Mouse (Mus musculus) midbrain, embryonic 11.5 days (tissue): Measurements from ENCODE around the gene Qrsl1. TPM values are rescaled to one million over a fixed set of nuclear protein-coding genes. Genes with fewer than 3 reads are reported as not detected.

Experiments
- ATAC-seq: fragments of 200-750 bp; cut with Nextera tagmentation; 2 replicates; pipeline ENCODE4 v1.8.0; 2017; ENCODE audit warnings: moderate TSS enrichment, moderate library complexity; ENCODE audit not compliant: low FRiP score
- DNase-seq: peaks from one replicate; pipeline ENCODE4 v3.0.0; 2015; ENCODE audit warnings: low spot score; ENCODE audit errors: missing footprints
- H3K27ac ChIP-seq: fragments of 300-500 bp; sonication (generic); 2 replicates; pipeline ENCODE4 v1.5.1; 2014; ENCODE audit warnings: low read depth, low read length
- H3K27me3 ChIP-seq: fragments of 300-500 bp; sonication (generic); 2 replicates; pipeline ENCODE4 v1.6.1; 2014; ENCODE audit warnings: mild to moderate bottlenecking, low read length, moderate library complexity, mixed read lengths; ENCODE audit not compliant: control insufficient read depth, insufficient read depth
- H3K36me3 ChIP-seq: fragments of 300-500 bp; sonication (generic); 2 replicates; pipeline ENCODE4 v1.6.1; 2014; ENCODE audit warnings: mild to moderate bottlenecking, low read length, moderate library complexity, mixed read lengths; ENCODE audit not compliant: control insufficient read depth, insufficient read depth
- H3K4me1 ChIP-seq: fragments of 300-500 bp; sonication (generic); 2 replicates; pipeline ENCODE4 v1.6.1; 2014; ENCODE audit warnings: low read length; ENCODE audit not compliant: control insufficient read depth, insufficient read depth
- H3K4me2 ChIP-seq: fragments of 300-500 bp; sonication (generic); 2 replicates; pipeline ENCODE4 v1.6.1; 2014; ENCODE audit warnings: mild to moderate bottlenecking, moderate library complexity
- H3K4me3 ChIP-seq: fragments of 300-500 bp; sonication (generic); 2 replicates; pipeline ENCODE4 v1.5.1; 2014; ENCODE audit warnings: low read depth, low read length
- H3K9ac ChIP-seq: fragments of 300-500 bp; sonication (generic); 2 replicates; pipeline ENCODE4 v1.6.1; 2014; ENCODE audit warnings: low read length
- H3K9me3 ChIP-seq: fragments of 300-500 bp; sonication (generic); 2 replicates; pipeline ENCODE4 v1.6.1; 2016; ENCODE audit warnings: low read length; ENCODE audit not compliant: control insufficient read depth
- WGBS: fragments of 180-500 bp; shearing (Covaris S2); extraction: QIAGEN DNeasy Blood & Tissue Kit; methylation state at CpG from one replicate; pipeline ENCODE4 v1.1.7; 2014; 5-methylcytosine and 5-hydroxymethylcytosine counted together
- polyA plus RNA-seq: library from polyadenylated mRNA; unstranded; fragments of >200 nt; fragmentation: Nextera tagmentation; extraction: Ambion mirVana; gene quantifications from 2 replicates; pipeline ENCODE4 v1.2.1, GENCODE M21; 2014

The Qrsl1 gene
- polyA plus RNA-seq, 1 experiment from 2014 or later = 26.0 TPM

DNA sequence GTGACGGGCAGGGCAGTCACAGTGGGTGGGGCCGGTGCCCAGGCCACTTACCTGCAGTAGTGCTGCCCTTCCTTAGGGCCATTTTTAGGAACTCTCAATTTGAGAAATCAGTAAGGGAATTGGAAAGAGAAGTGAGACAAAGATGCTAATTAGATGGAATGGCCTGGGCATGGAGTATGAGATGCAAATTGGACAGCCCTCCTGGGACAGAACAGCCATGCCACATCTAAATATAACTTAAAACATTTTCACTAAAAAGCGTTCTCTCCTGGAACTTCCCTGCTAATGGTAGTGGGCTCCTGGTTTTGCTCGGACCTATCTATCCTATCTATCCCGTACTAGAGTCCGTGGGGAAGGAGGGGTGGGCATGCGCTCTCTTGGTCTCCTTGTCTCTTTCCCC is 3.3 kb downstream of the Qrsl1 start:
- no peak overlapping the region for H3K27ac ChIP-seq
- H3K27me3 ChIP-seq = no peaks in the 10 kb centered on the region
- H3K4me3 ChIP-seq = no peak overlapping the region
- no peak overlapping the region for H3K9ac ChIP-seq
- no peak for DNase-seq
- 96% methylated on average over 7 of the region's 7 CpGs for WGBS
- ATAC-seq = no peak
- H3K4me1 ChIP-seq = peaks cover 7% of the 10 kb centered on the region; the same call in 1 of the 2 replicates
- no peaks in the 10 kb centered on the region for H3K9me3 ChIP-seq
- 0 out of 2 replicates have a peak, but pooled peaks cover 2% of the 10 kb centered on the region for H3K36me3 ChIP-seq
- no peak overlapping the region for H3K4me2 ChIP-seq

DNA sequence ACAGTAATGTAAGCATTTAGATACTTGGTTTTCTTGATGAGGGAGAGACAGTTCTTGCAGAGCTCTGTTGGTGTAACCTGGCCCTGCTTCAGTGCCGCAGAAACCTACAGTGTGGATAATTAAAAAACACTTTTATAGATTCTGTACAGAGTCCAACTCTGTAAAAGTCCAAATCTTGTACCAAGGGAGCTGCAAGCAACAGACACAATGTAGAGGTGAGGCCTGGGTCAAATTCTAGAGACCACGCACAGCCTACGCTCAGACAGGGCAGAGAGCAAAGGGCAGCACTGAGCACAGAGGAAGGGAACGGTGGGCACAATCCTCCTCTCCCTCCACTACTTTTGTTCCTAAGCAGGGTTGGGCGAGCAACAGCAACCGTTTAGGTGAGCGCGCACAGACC is 5.5 kb downstream of the Qrsl1 start:
- no peak overlapping the region for H3K9ac ChIP-seq
- DNase-seq = no peak
- H3K9me3 ChIP-seq = no peaks in the 10 kb centered on the region
- no peaks in the 10 kb centered on the region for H3K4me1 ChIP-seq
- no peaks in the 10 kb centered on the region for H3K27me3 ChIP-seq
- H3K36me3 ChIP-seq = 0 out of 2 replicates have a peak, but pooled peaks cover 2% of the 10 kb centered on the region
- no peak overlapping the region for H3K4me3 ChIP-seq
- H3K27ac ChIP-seq = no peak overlapping the region
- H3K4me2 ChIP-seq = no peak overlapping the region
- no peak for ATAC-seq
- WGBS = 95% methylated on average over 8 of the region's 8 CpGs

DNA sequence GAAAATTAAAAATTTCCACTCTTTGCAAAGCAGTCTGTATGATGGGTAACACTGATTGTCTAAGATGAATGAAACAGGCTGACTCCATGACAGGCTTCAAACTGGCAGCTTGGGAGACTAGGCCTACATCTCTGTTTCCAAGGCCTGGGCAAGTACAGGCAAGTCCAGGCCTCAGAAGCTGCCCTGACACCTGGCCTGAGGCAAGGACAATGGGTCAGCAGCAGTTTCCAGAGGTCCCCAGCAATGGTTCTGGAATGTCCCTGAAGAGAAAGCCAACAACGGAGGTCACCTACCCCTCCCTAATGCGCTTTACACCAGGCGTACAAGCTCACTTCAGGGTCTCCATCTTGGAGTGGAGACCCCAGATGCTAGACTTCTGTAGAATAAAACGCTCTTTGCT is 8.6 kb downstream of the Qrsl1 start:
- Histone ChIP-seq H3K36me3 (0 out of 2 replicates have a peak, but pooled peaks cover 2% of the 10 kb centered on the region), H3K9ac (no peak overlapping the region), H3K27me3 (no peaks in the 10 kb centered on the region), H3K27ac (no peak overlapping the region), H3K9me3 (no peaks in the 10 kb centered on the region), H3K4me1 (no peaks in the 10 kb centered on the region), H3K4me3 (no peak overlapping the region), H3K4me2 (no peak overlapping the region)
- WGBS = 95% methylated on average over 4 of the region's 4 CpGs
- no peak for ATAC-seq
- no peak for DNase-seq

DNA sequence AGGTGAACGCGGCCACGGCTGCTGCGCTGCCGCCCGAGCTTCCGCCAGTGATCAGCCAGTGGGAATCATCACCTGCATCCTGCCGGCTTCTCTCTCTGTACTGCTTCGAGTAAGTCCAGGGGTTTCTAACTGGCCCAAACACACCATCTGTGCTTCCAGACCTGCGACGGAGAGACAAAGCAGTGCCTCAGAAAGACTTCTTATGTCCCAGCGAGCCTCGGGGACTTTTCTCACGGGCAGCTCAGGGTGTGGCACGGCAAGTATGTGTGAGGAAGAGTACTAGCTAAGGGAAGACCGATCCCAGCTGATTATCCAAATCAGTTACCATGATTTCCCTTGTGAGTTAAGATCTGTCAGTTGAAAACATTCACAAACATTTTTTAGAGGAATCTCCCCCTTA is 12.6 kb downstream of the Qrsl1 start:
- Histone ChIP-seq H3K4me1 (no peaks in the 10 kb centered on the region), H3K4me2 (no peak overlapping the region), H3K4me3 (no peak overlapping the region), H3K9ac (no peak overlapping the region), H3K9me3 (no peaks in the 10 kb centered on the region), H3K27me3 (no peaks in the 10 kb centered on the region), H3K36me3 (peaks cover 5% of the 10 kb centered on the region; the same call in 1 of the 2 replicates), H3K27ac (no peak overlapping the region)
- DNase-seq (no peak), ATAC-seq (no peak)
- WGBS = 93% methylated on average over 16 of the region's 16 CpGs

DNA sequence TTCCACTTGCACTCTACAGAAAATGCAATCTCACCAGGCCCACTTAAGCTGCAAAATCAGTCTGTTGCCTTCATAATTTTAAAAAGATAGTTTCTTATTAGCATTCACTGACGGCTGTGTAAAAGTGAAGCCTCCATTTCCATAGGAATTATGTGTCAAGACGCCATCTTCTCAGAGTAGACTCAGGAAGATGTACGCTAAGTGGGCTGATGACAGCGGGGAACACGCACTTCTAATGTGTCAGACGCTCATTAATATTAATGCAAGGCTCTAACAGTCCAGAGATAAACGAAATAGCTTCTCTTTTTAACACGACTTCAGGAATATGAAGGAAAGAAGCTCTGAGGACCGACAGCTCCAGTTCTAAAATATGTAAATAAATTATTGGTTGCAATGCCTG is 13.9 kb downstream of the Qrsl1 start:
- 86% methylated on average over 9 of the region's 9 CpGs for WGBS
- H3K36me3 ChIP-seq = peaks cover 3% of the 10 kb centered on the region; the same call in 1 of the 2 replicates
- no peak overlapping the region for H3K27ac ChIP-seq
- DNase-seq (no peak), ATAC-seq (no peak)
- no peaks in the 10 kb centered on the region for H3K9me3 ChIP-seq
- H3K9ac ChIP-seq = no peak overlapping the region
- H3K4me2 ChIP-seq = no peak overlapping the region
- no peak overlapping the region for H3K4me3 ChIP-seq
- H3K4me1 ChIP-seq = no peaks in the 10 kb centered on the region
- H3K27me3 ChIP-seq = no peaks in the 10 kb centered on the region

DNA sequence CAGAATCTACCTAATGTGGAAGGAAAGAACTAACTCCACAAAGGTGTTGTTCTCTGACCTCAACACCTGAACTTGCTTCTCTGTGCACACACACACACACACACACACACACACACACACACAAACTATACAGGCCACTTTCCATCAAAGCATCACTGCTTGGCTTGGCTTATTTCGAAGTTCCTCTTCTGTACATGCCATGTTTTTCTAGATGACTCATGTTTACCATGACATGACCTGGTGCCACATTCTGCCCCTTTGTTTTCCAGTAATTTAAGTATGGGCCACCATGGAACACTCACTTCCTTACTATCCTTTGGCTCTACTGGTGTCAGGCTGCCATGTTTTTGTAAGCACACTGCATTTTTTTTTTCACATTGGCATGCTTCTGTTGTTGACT is 30.1 kb downstream of the Qrsl1 start:
- DNase-seq = no peak
- no peak overlapping the region for H3K4me2 ChIP-seq

DNA sequence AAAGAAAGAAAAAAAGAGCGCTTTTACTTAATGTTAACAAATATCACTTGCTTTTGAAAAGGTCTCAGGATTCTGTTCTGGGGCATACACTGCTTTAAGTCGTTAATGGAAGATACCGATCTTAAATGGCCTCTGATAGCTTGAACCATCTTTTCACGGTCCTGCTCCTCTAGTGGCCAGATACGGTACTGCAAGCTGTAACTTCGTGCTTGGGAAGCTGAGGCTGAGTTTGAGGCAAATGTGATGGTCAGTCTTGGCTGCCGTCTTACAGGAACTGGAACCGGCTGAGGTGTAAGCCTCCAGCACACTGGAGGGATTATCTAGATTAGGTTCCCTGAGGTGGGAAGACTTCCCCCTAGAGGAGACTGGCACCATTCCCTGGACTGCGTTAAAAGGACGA is 30.8 kb downstream of the Qrsl1 start:
- H3K4me3 ChIP-seq = no peak overlapping the region
- 70% methylated on average over 10 of the region's 10 CpGs for WGBS

More for the DNA sequence above, 30.1 kb downstream of the Qrsl1 start:
- H3K36me3 ChIP-seq = peaks cover 2% of the 10 kb centered on the region; the same call in 1 of the 2 replicates
- no peak overlapping the region for H3K9ac ChIP-seq
- no peak overlapping the region for H3K27ac ChIP-seq
- H3K9me3 ChIP-seq = no peaks in the 10 kb centered on the region; the same call in 1 of the 2 replicates
- ATAC-seq = no peak
- H3K27me3 ChIP-seq = no peaks in the 10 kb centered on the region
- WGBS = 95% methylated on average over 1 of the region's 1 CpGs
- H3K4me1 ChIP-seq = no peaks in the 10 kb centered on the region
- H3K4me3 ChIP-seq = no peak overlapping the region

DNA sequence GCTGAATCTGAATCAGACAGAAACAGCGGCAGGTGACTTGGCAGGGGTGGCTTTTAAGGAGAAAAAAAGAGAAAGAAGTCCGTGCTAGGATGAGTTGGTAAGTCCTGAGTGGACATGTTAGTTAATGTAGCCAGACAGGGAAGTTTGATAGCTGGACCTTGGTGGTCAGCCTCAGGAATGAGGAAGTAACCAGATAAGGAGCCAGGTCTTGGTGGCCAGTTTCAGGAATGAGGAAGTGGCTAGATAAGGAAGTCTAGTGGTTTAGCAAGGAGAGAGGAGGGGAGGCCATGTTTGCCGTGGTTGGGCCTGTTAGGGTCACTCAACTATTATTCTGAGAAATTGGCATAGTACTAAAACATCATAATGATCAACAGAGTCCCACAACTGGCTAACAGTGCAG is 45.2 kb downstream of the Qrsl1 start:
- no peaks in the 10 kb centered on the region for H3K27me3 ChIP-seq

More for the DNA sequence above, 30.8 kb downstream of the Qrsl1 start:
- Histone ChIP-seq H3K36me3 (no peaks in the 10 kb centered on the region; the same call in 1 of the 2 replicates), H3K4me2 (no peak overlapping the region), H3K27me3 (no peaks in the 10 kb centered on the region), H3K27ac (no peak overlapping the region), H3K9ac (no peak overlapping the region), H3K4me1 (no peaks in the 10 kb centered on the region), H3K9me3 (no peaks in the 10 kb centered on the region; the same call in 1 of the 2 replicates)
- DNase-seq (peak; percentile 93), ATAC-seq (no peak)

DNA sequence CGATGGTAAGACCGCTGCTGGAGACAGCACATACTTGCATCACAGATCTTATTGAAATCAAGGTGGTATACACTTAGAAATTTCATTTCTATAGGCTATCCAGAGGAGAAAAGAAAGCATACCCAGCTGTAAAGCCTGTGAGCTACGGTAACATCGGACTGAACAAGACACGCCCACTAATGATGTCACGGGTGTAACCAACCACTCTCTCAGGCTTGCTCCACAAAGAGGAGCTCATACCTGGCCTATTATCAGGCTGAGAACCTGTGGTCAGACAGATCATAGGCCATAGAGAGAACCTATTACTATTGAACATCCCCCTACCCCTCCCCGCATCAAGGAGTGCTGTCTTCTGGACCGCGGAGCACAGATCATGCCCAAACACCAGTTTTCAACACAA is 45.6 kb downstream of the Qrsl1 start:
- WGBS = 95% methylated on average over 9 of the region's 9 CpGs
- Histone ChIP-seq H3K9ac (no peak overlapping the region), H3K9me3 (no peaks in the 10 kb centered on the region), H3K36me3 (no peaks in the 10 kb centered on the region), H3K4me3 (no peak overlapping the region), H3K27me3 (no peaks in the 10 kb centered on the region), H3K4me1 (no peaks in the 10 kb centered on the region), H3K4me2 (no peak overlapping the region), H3K27ac (no peak overlapping the region)
- DNase-seq = no peak
- no peak for ATAC-seq

More for the DNA sequence above, 45.2 kb downstream of the Qrsl1 start:
- no peak overlapping the region for H3K4me3 ChIP-seq
- no peaks in the 10 kb centered on the region for H3K9me3 ChIP-seq
- no peak overlapping the region for H3K27ac ChIP-seq
- H3K9ac ChIP-seq = no peak overlapping the region
- no peak for ATAC-seq
- no peak overlapping the region for H3K4me2 ChIP-seq
- DNase-seq = no peak
- no peaks in the 10 kb centered on the region for H3K4me1 ChIP-seq
- 85% methylated on average over 3 of the region's 3 CpGs for WGBS
- H3K36me3 ChIP-seq = no peaks in the 10 kb centered on the region
